Mouse (Mus musculus) stomach, postnatal 0 days (tissue): ENCODE measurements at regions not wholly inside any gene's neighbourhood (a gene's known extent, or its start where the extent isn't known, plus 50 kb on each side); places are given as distances from the start of the nearest gene placed in this dataset.

Experiments used
- ATAC-seq: fragments of 200-750 bp; cut with Nextera tagmentation; 2 replicates; pipeline ENCODE4 v1.8.0; 2017; ENCODE audit not compliant: low FRiP score, low TSS enrichment
- DNase-seq: peaks from one replicate; pipeline ENCODE4 v3.0.0-alpha.2; 2016; ENCODE audit warnings: low spot score
- H3K27ac ChIP-seq: fragments of 300-500 bp; sonication (generic); replicated peaks from 2 replicates; pipeline ENCODE4 v1.5.1; 2014; ENCODE audit warnings: mild to moderate bottlenecking, control low read depth
- H3K27me3 ChIP-seq: fragments of 300-500 bp; sonication (generic); 2 replicates; pipeline ENCODE4 v1.6.1; 2014; ENCODE audit warnings: low read length; ENCODE audit not compliant: control insufficient read depth, insufficient read depth
- H3K36me3 ChIP-seq: fragments of 300-500 bp; sonication (generic); 2 replicates; pipeline ENCODE4 v1.6.1; 2014; ENCODE audit warnings: low read length, mixed read lengths; ENCODE audit not compliant: control insufficient read depth, insufficient read depth
- H3K4me1 ChIP-seq: fragments of 300-500 bp; sonication (generic); replicated peaks from 2 replicates; pipeline ENCODE4 v1.6.1; 2014; ENCODE audit warnings: antibody characterized with exemption; ENCODE audit not compliant: control insufficient read depth, insufficient read depth
- H3K4me2 ChIP-seq: fragments of 300-500 bp; sonication (generic); replicated peaks from 2 replicates; pipeline ENCODE4 v1.6.1; 2014; ENCODE audit warnings: low read depth, mild to moderate bottlenecking, control low read depth, moderate library complexity
- H3K4me3 ChIP-seq: fragments of 300-500 bp; sonication (generic); 2 replicates; pipeline ENCODE4 v1.5.1; 2014; ENCODE audit warnings: low read depth, low read length, control low read depth
- H3K9ac ChIP-seq: fragments of 300-500 bp; sonication (generic); 2 replicates; pipeline ENCODE4 v1.6.1; 2014; ENCODE audit warnings: mild to moderate bottlenecking, low read length, control low read depth, mixed read lengths
- H3K9me3 ChIP-seq: fragments of 300-500 bp; sonication (generic); 2 replicates; pipeline ENCODE4 v1.6.1; 2016; ENCODE audit warnings: low read length; ENCODE audit not compliant: control insufficient read depth
- CTCF ChIP-seq: IDR thresholded peaks from 2 replicates; pipeline ENCODE4 v1.5.1; 2016; ENCODE audit warnings: antibody characterized with exemption, low read depth, mild to moderate bottlenecking, moderate library complexity
- EP300 ChIP-seq: optimal IDR thresholded peaks from 2 replicates; pipeline ENCODE3; 2016; ENCODE audit warnings: antibody characterized with exemption
- whole genome bisulfite sequencing: fragments of 180-500 bp; shearing (Covaris S2); extraction: QIAGEN DNeasy Blood & Tissue Kit; methylation state at CpG from one replicate; pipeline ENCODE4 v1.1.7; 2014; 5-methylcytosine and 5-hydroxymethylcytosine counted together

- WGBS: 3% methylated on average over 23 of the region's 23 CpGs
Observed at GRCm38 (mm10) chr12:29290591-29291351, 237.4 kb upstream of the Myt1l start.

GRCm38 (mm10) chr12:29297984-29298383, 230.2 kb upstream of the Myt1l start:
- ATAC-seq (no peak), DNase-seq (no peak)
- 68% methylated on average over 5 of the region's 5 CpGs for WGBS
- no peaks in the 10 kb centered on the region for H3K9me3 ChIP-seq
- no peak overlapping the region for H3K4me3 ChIP-seq
- no peak for TF ChIP-seq CTCF
- no peak for TF ChIP-seq EP300
- H3K4me1 ChIP-seq: no peaks in the 10 kb centered on the region
- no peak overlapping the region for H3K4me2 ChIP-seq
- H3K36me3 ChIP-seq: no peaks in the 10 kb centered on the region
- no peak overlapping the region for H3K27ac ChIP-seq
- no peaks in the 10 kb centered on the region for H3K27me3 ChIP-seq
- no peak overlapping the region for H3K9ac ChIP-seq

More at GRCm38 (mm10) chr12:29290591-29291351, 237.4 kb upstream of the Myt1l start:
- Histone ChIP-seq H3K4me1 (peaks cover 2% of the 10 kb centered on the region; the same call in 1 of the 2 replicates), H3K27ac (peak overlapping the region; percentile 49; the same call in 1 of the 2 replicates), H3K36me3 (no peaks in the 10 kb centered on the region), H3K4me3 (peak overlapping the region; percentile 40), H3K27me3 (no peaks in the 10 kb centered on the region), H3K9ac (peak overlapping the region; percentile 59), H3K9me3 (no peaks in the 10 kb centered on the region), H3K4me2 (peak overlapping the region; percentile 60)
- DNase-seq: peak; percentile 94
- TF ChIP-seq EP300 (no peak), CTCF (no peak)
- peak; percentile 100 for ATAC-seq

- Histone ChIP-seq H3K4me2 (no peak overlapping the region), H3K36me3 (no peaks in the 10 kb centered on the region), H3K4me3 (no peak overlapping the region), H3K27me3 (no peaks in the 10 kb centered on the region), H3K4me1 (no peaks in the 10 kb centered on the region), H3K27ac (no peak overlapping the region), H3K9ac (no peak overlapping the region), H3K9me3 (no peaks in the 10 kb centered on the region)
- DNase-seq (no peak), ATAC-seq (no peak)
- no peak for TF ChIP-seq CTCF
- no peak for TF ChIP-seq EP300
- 67% methylated on average over 1 of the region's 1 CpGs for WGBS
Observed at GRCm38 (mm10) chr12:29315636-29316035, 212.5 kb upstream of the Myt1l start.

- no peaks in the 10 kb centered on the region for H3K27me3 ChIP-seq
- no peak for DNase-seq
- H3K9ac ChIP-seq: no peak overlapping the region
- no peak overlapping the region for H3K4me2 ChIP-seq
- no peaks in the 10 kb centered on the region for H3K36me3 ChIP-seq
- no peak for TF ChIP-seq EP300
- no peak for TF ChIP-seq CTCF
- H3K4me3 ChIP-seq: no peak overlapping the region
- H3K27ac ChIP-seq: no peak overlapping the region
- ATAC-seq: no peak
- no peaks in the 10 kb centered on the region for H3K9me3 ChIP-seq
- H3K4me1 ChIP-seq: no peaks in the 10 kb centered on the region
- 51% methylated on average over 2 of the region's 2 CpGs for WGBS
Observed at GRCm38 (mm10) chr12:29321468-29321867, 206.7 kb upstream of the Myt1l start.

- H3K4me3 ChIP-seq: no peak overlapping the region
- H3K9me3 ChIP-seq: no peaks in the 10 kb centered on the region
- no peaks in the 10 kb centered on the region for H3K36me3 ChIP-seq
- no peak for ATAC-seq
- no peak overlapping the region for H3K9ac ChIP-seq
- no peaks in the 10 kb centered on the region for H3K4me1 ChIP-seq
- DNase-seq: no peak
- WGBS: 46% methylated on average over 3 of the region's 3 CpGs
- TF ChIP-seq CTCF (no peak), EP300 (no peak)
- no peak overlapping the region for H3K27ac ChIP-seq
- no peak overlapping the region for H3K4me2 ChIP-seq
- no peaks in the 10 kb centered on the region for H3K27me3 ChIP-seq
Observed at GRCm38 (mm10) chr12:29323534-29323933, 204.7 kb upstream of the Myt1l start.

GRCm38 (mm10) chr12:29335839-29336469, 192.2 kb upstream of the Myt1l start:
- no peak overlapping the region for H3K9ac ChIP-seq

More at GRCm38 (mm10) chr12:29335839-29336469, 192.2 kb upstream of the Myt1l start:
- TF ChIP-seq EP300 (no peak), CTCF (no peak)
- H3K4me3 ChIP-seq: no peak overlapping the region
- no peak overlapping the region for H3K27ac ChIP-seq
- H3K27me3 ChIP-seq: no peaks in the 10 kb centered on the region
- DNase-seq (no peak), ATAC-seq (no peak)
- H3K4me2 ChIP-seq: no peak overlapping the region
- H3K4me1 ChIP-seq: no peaks in the 10 kb centered on the region
- WGBS: 74% methylated on average over 3 of the region's 3 CpGs
- H3K36me3 ChIP-seq: no peaks in the 10 kb centered on the region
- no peaks in the 10 kb centered on the region for H3K9me3 ChIP-seq
